Mouse (Mus musculus) C2C12 (cell line): ENCODE results near the gene Hmgb1. TPM values are rescaled to one million over a fixed set of nuclear protein-coding genes. Genes with fewer than 3 reads are reported as not detected.
"Not testable (repeated sequence)": the region's sequence is repeated elsewhere in the genome, so short reads cannot be mapped to it uniquely, and the experiment has no call there.

Source experiments
- H3K27me3 ChIP-seq: one replicate; pipeline ENCODE4 v1.6.1; 2011; ENCODE audit not compliant: control insufficient read depth, insufficient read depth, insufficient read length
- H3K36me3 ChIP-seq: one replicate; pipeline ENCODE4 v1.6.1; 2011; ENCODE audit not compliant: control insufficient read depth, insufficient read depth
- H3K4me3 ChIP-seq: one replicate; pipeline ENCODE4 v1.5.1; 2011; ENCODE audit warnings: mild to moderate bottlenecking, control low read depth; ENCODE audit not compliant: poor library complexity, insufficient read depth, severe bottlenecking
- H3K79me2 ChIP-seq: one replicate; pipeline ENCODE4 v1.6.1; 2011; ENCODE audit not compliant: control insufficient read depth, insufficient read depth
- H3K79me3 ChIP-seq: one replicate; pipeline ENCODE4 v1.6.1; 2011; ENCODE audit warnings: low read depth, control low read depth
- H3ac ChIP-seq: one replicate; pipeline ENCODE3; 2011; ENCODE audit warnings: low read depth; ENCODE audit not compliant: control insufficient read depth, insufficient read length
- CEBPB ChIP-seq: IDR thresholded peaks from one replicate; pipeline ENCODE4 v1.6.1; 2011; ENCODE audit warnings: low read depth, mild to moderate bottlenecking, control low read depth, moderate library complexity
- CTCF ChIP-seq: IDR thresholded peaks from one replicate; pipeline ENCODE4 v1.5.1; 2011; ENCODE audit not compliant: control insufficient read depth, insufficient read depth, insufficient read length
- FOSL1 ChIP-seq: IDR thresholded peaks from one replicate; pipeline ENCODE4 v1.8.0; 2011; ENCODE audit warnings: mild to moderate bottlenecking, low read length; ENCODE audit not compliant: poor library complexity, insufficient read depth, severe bottlenecking
- MAX ChIP-seq: IDR thresholded peaks from one replicate; pipeline ENCODE4 v1.6.1; 2011; ENCODE audit warnings: mild to moderate bottlenecking, control low read depth
- MYOD1 ChIP-seq: IDR thresholded peaks from one replicate; pipeline ENCODE4 v1.6.1; 2011; ENCODE audit warnings: low read depth; ENCODE audit not compliant: control insufficient read depth, insufficient read length
- MYOG ChIP-seq: IDR thresholded peaks from one replicate; pipeline ENCODE4 v1.6.1; 2011; ENCODE audit not compliant: control insufficient read depth, insufficient read length; ENCODE audit errors: extremely low read depth
- USF1 ChIP-seq: IDR thresholded peaks from one replicate; pipeline ENCODE4 v1.6.1; 2011; ENCODE audit warnings: low read depth, mild to moderate bottlenecking, control low read depth, moderate library complexity
- polyA plus RNA-seq: library from polyadenylated mRNA; unstranded; fragments of >200 nt; fragmentation: generic; extraction: Trizol; gene quantifications from one replicate; pipeline ENCODE4 v1.2.1, GENCODE M21; 2012; ENCODE audit warnings: missing spikeins

Gene Hmgb1
- polyA plus RNA-seq, 1 experiment = 185 TPM

GRCm38 (mm10) chr5:149140336-149140735, 44.0 kb downstream of the Hmgb1 start:
- H3K79me2 ChIP-seq = no peaks in the 10 kb centered on the region
- H3K79me3 ChIP-seq = no peaks in the 10 kb centered on the region
- no peak for TF ChIP-seq MYOG
- no peak for TF ChIP-seq MAX
- no peak for TF ChIP-seq CEBPB
- peak; percentile 5 for TF ChIP-seq USF1
- TF ChIP-seq FOSL1 = no peak
- no peak for TF ChIP-seq MYOD1
- no peaks in the 10 kb centered on the region for H3K27me3 ChIP-seq
- no peaks in the 10 kb centered on the region for H3K36me3 ChIP-seq
- H3K4me3 ChIP-seq = no peak overlapping the region
- no peak overlapping the region for H3ac ChIP-seq

DNA sequence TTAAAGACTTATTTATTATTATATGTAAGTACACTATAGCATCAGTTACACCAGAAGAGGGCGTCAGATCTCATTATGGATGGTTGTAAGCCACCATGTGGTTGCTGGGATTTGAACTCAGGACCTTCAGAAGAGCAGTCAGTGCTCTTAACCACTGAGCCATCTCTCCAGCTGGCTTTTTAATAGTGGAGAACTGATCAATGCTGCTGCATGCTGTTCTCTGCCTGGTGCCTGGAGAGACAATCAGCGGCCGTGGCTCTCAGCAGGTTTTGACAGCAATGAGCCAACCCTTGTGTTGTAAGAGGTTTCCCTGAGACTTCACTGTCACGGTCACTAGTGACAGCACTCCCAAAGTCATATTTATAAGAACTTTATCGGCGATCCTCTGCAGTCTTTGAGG, 46.2 kb downstream of the Hmgb1 start:
- not testable (repeated sequence) for H3K36me3 ChIP-seq, H3K27me3 ChIP-seq, H3K4me3 ChIP-seq, H3K79me3 ChIP-seq, H3ac ChIP-seq, H3K79me2 ChIP-seq

DNA sequence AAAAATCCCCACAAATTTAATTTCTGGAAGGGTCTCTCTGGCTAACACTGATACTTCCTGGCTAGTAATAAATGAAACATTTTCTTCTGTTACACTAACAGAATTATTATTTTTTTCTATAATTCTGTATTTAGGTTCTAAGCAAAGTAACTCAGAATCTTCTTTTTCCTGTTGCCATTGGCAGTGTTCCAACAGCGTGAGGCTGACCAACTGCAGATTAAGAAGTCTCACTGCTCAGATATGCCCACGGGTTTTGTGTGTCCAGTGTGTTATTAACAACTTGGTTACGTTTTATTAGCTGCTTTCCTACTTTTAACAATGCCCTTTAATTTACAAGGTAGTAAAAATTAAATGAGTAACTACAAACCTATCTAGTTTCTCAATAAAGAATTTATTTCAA, 46.8 kb downstream of the Hmgb1 start:
- Histone ChIP-seq H3ac (no peak overlapping the region), H3K27me3 (peaks cover 3% of the 10 kb centered on the region)
- TF ChIP-seq CTCF (no peak), USF1 (no peak), FOSL1 (no peak), CEBPB (no peak), MYOG (no peak), MAX (no peak), MYOD1 (no peak)

DNA sequence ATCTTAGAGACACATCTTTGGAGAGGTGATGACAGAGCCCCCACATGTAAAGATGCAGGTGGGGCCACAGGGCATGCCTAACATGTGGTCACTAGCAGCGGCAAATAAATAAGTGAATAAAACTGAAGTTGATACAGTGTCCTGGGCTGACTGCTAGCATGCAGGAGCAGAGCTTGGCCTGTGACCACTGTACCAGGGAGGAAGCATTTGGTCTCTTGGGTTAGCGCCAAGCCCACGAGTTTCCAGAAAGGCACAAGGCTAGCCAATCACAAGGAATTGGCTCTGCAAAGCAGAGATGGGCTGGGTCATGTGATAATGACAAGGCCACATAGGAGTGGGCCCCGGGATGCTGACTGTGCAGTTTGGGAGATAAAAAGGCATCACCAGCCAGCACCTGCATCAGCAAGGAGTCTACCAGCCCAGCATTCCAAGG, 47.3 kb downstream of the Hmgb1 start:
- TF ChIP-seq CEBPB (no peak), USF1 (peak; percentile 21), CTCF (no peak), MYOG (no peak), MYOD1 (no peak)
- Histone ChIP-seq H3ac (no peak overlapping the region), H3K79me2 (no peaks in the 10 kb centered on the region), H3K4me3 (no peak overlapping the region), H3K36me3 (no peaks in the 10 kb centered on the region), H3K79me3 (no peaks in the 10 kb centered on the region), H3K27me3 (peaks cover 6% of the 10 kb centered on the region)

More for the DNA sequence above, 46.8 kb downstream of the Hmgb1 start:
- Histone ChIP-seq H3K36me3 (no peaks in the 10 kb centered on the region), H3K79me2 (no peaks in the 10 kb centered on the region), H3K79me3 (no peaks in the 10 kb centered on the region), H3K4me3 (no peak overlapping the region)

DNA sequence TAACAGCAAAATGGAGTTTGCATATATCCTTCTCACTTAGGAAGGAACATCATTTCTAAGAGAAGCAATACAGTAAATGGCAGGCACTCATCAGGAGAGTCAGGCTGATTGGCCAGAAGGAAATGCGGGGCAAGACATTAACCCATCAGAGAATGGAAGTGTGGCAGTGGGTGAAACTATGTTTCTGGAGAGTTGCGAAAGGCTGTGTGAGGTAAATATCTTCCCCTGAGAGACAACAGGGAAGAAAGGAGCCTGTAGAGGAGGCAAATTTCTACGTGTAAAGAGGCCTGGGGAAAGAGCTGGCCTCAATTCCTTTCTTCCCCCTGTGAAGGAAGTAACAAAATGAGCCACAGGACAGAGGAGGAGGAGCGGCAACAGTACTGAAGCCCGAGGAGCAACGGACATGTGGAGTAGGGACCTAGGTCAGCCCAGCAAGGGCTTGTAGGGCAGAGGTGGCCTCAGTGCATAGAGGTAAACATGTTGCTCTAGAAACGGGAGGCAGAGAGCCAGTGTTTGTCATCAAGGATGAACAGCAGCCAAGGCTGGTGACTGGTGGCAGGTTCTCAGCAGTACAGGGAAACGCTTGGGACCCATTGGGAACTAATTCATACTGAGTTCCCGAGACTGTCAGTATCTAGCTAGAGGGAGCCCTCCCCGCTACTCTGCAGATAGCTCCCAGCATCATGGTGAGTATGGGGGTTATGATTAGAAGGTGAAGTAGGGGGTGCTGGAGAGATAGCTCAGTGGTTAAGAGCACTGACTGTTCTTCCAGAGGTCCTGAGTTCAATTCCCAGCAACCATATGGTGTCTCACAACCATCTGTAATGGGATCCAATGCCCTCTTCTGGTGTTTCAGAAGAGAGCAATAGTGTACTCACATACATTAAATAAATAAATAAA, 48.6 kb downstream of the Hmgb1 start:
- Histone ChIP-seq H3K79me2 (no peaks in the 10 kb centered on the region), H3K79me3 (no peaks in the 10 kb centered on the region), H3K27me3 (peaks cover 8% of the 10 kb centered on the region), H3K4me3 (no peak overlapping the region), H3K36me3 (no peaks in the 10 kb centered on the region), H3ac (no peak overlapping the region)
- TF ChIP-seq FOSL1 (no peak), CEBPB (no peak), MYOG (no peak), MAX (no peak), MYOD1 (no peak), USF1 (no peak)

- H3K36me3 ChIP-seq = no peaks in the 10 kb centered on the region
- no peaks in the 10 kb centered on the region for H3K79me3 ChIP-seq
- H3K79me2 ChIP-seq = no peaks in the 10 kb centered on the region
- no peak overlapping the region for H3K4me3 ChIP-seq
- H3ac ChIP-seq = no peak overlapping the region
- TF ChIP-seq CEBPB = no peak
- no peak for TF ChIP-seq USF1
- no peak for TF ChIP-seq CTCF
- TF ChIP-seq MYOD1 = no peak
- TF ChIP-seq MAX = no peak
- no peak for TF ChIP-seq MYOG
- no peak for TF ChIP-seq FOSL1
- peaks cover 8% of the 10 kb centered on the region for H3K27me3 ChIP-seq
These were observed 49.4 kb downstream of the Hmgb1 start for GRCm38 (mm10) chr5:149134751-149135454.
